27 mouse cellular contexts compared by ENCODE assay signal in the genomic region with DNA sequence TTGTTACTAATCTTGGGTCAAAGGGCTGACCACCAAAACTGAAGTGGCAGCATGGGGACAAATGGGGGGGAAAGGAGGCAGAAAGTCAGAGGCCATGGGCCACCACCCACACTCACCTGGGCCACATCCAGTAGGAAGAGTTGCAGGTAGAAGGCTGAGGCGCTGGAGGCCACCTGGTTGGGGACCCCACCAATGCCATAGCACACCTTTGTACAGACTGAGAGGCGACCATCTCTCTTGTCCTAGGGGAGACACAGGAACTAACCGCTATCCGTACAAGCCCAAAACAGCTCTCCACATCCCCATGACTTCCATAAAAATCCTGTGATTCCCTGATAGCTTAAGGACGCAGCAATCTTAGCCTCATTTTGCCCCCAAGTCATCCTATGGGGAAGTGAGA. TPM values are rescaled to one million over a fixed set of nuclear protein-coding genes. Genes with fewer than 3 reads are reported as not detected.
DNase-seq lines count a peak whose midpoint lies in the region; ATAC-seq lines count a peak whose summit lies in the region.
"Had no signal": no experiment of that assay in that cellular context is flagged by ENCODE, and none has a peak within 500 bp of the region (broad histone marks: within the 10 kb centered on the region; RNA-seq: fewer than 3 reads in every experiment).

No protein-coding gene starts in this region.

- DNase-seq in spleen, postnatal 14 days (ENCODE audit: low spot score in 2 of 2): no peak
- DNase-seq in limb, embryonic 10.5 days (ENCODE audit: low spot score): no peak
- DNase-seq in kidney, postnatal 14 days: no peak
- DNase-seq: adrenal gland, adult 2 months; adrenal gland, postnatal 14 days; cerebellum, adult 11 months; cerebellum, adult 2 months; cerebellum, adult 9-11 months; cerebellum, postnatal 25 days; gastrocnemius, postnatal 10 days; gastrocnemius, postnatal 36 days; heart, postnatal 10 days; heart, postnatal 36 days had no signal

- H3K4me3 ChIP-seq in erythroblast, embryonic 14.5 days (replicated peaks): peak overlapping the region; percentile 79
- peak overlapping the region; percentile 96 for H3K4me3 ChIP-seq in megakaryocyte, embryonic 14.5 days (replicated peaks)
- peak overlapping the region; percentile 63 for H3K4me3 ChIP-seq in liver, embryonic 15.5 days (replicated peaks)
- H3K4me3 ChIP-seq in limb, embryonic 10.5 days: no peak overlapping the region
- H3K4me3 ChIP-seq: embryonic facial prominence, embryonic 12.5 days; embryonic facial prominence, embryonic 15.5 days; forebrain, embryonic 10.5 days; forebrain, embryonic 13.5 days; heart, embryonic 12.5 days; heart, embryonic 15.5 days had no signal

- no peaks in the 10 kb centered on the region for H3K9me3 ChIP-seq in erythroblast, embryonic 14.5 days (ENCODE audit: control insufficient read depth, low read length)
- H3K9me3 ChIP-seq in megakaryocyte, embryonic 14.5 days: no peaks in the 10 kb centered on the region
- no peaks in the 10 kb centered on the region for H3K9me3 ChIP-seq in liver, embryonic 15.5 days (replicated peaks)
- H3K9me3 ChIP-seq in limb, embryonic 10.5 days (replicated peaks): no peaks in the 10 kb centered on the region
- H3K9me3 ChIP-seq: embryonic facial prominence, embryonic 12.5 days; embryonic facial prominence, embryonic 15.5 days; forebrain, embryonic 10.5 days; forebrain, embryonic 13.5 days; heart, embryonic 12.5 days; heart, embryonic 15.5 days had no signal

- 85% methylated on average over 5 of the region's 5 CpGs for WGBS in liver, embryonic 15.5 days (ENCODE audit: insufficient replicate concordance)
- WGBS in limb, embryonic 10.5 days: 94% methylated on average over 5 of the region's 5 CpGs

- H3K36me3 ChIP-seq in erythroblast, embryonic 14.5 days (ENCODE audit: control insufficient read depth): peaks cover 77% of the 10 kb centered on the region
- H3K36me3 ChIP-seq in megakaryocyte, embryonic 14.5 days (replicated peaks; ENCODE audit: low read length): peaks cover 72% of the 10 kb centered on the region
- peaks cover 60% of the 10 kb centered on the region for H3K36me3 ChIP-seq in liver, embryonic 15.5 days (replicated peaks)
- H3K36me3 ChIP-seq in limb, embryonic 10.5 days: no peaks in the 10 kb centered on the region
- H3K36me3 ChIP-seq: embryonic facial prominence, embryonic 12.5 days; embryonic facial prominence, embryonic 15.5 days; forebrain, embryonic 10.5 days; heart, embryonic 12.5 days; heart, embryonic 15.5 days had no signal

- H3K4me1 ChIP-seq in erythroblast, embryonic 14.5 days (ENCODE audit: control insufficient read depth): peaks cover 80% of the 10 kb centered on the region
- peaks cover 99% of the 10 kb centered on the region for H3K4me1 ChIP-seq in megakaryocyte, embryonic 14.5 days
- peaks cover 57% of the 10 kb centered on the region for H3K4me1 ChIP-seq in liver, embryonic 15.5 days (replicated peaks)
- peaks cover 10% of the 10 kb centered on the region for H3K4me1 ChIP-seq in limb, embryonic 10.5 days
- H3K4me1 ChIP-seq: embryonic facial prominence, embryonic 12.5 days had no signal

- H3K27me3 ChIP-seq in erythroblast, embryonic 14.5 days (ENCODE audit: control insufficient read depth): no peaks in the 10 kb centered on the region
- no peaks in the 10 kb centered on the region for H3K27me3 ChIP-seq in megakaryocyte, embryonic 14.5 days (replicated peaks)
- H3K27me3 ChIP-seq in liver, embryonic 15.5 days: no peaks in the 10 kb centered on the region
- peaks cover 16% of the 10 kb centered on the region for H3K27me3 ChIP-seq in limb, embryonic 10.5 days (ENCODE audit: low read depth, poor library complexity, severe bottlenecking)
- H3K27me3 ChIP-seq: embryonic facial prominence, embryonic 12.5 days; embryonic facial prominence, embryonic 15.5 days; heart, embryonic 12.5 days; heart, embryonic 15.5 days had no signal

- peak overlapping the region; percentile 98 for H3K27ac ChIP-seq in liver, embryonic 15.5 days (replicated peaks)
- H3K27ac ChIP-seq in limb, embryonic 10.5 days: no peak overlapping the region
- H3K27ac ChIP-seq: embryonic facial prominence, embryonic 12.5 days; embryonic facial prominence, embryonic 15.5 days; forebrain, embryonic 10.5 days; forebrain, embryonic 13.5 days; heart, embryonic 15.5 days; hindbrain, embryonic 14.5 days; hindbrain, postnatal 0 days had no signal

- 0 out of 2 replicates have a peak overlapping the region, but pooled peaks have one; percentile 77 for H3K9ac ChIP-seq in liver, embryonic 15.5 days
- H3K9ac ChIP-seq: embryonic facial prominence, embryonic 12.5 days; embryonic facial prominence, embryonic 15.5 days; forebrain, embryonic 13.5 days; heart, embryonic 12.5 days; heart, embryonic 15.5 days; hindbrain, embryonic 14.5 days had no signal

- ATAC-seq in erythroblast, adult 5-6 weeks (replicated peaks; ENCODE audit: low FRiP score, poor library complexity, severe bottlenecking): no peak
- no peak for ATAC-seq in megakaryocyte, adult 5-6 weeks (ENCODE audit: poor library complexity, severe bottlenecking)
- no peak for ATAC-seq in liver, embryonic 15.5 days (ENCODE audit: insufficient read depth)
- ATAC-seq: forebrain, embryonic 13.5 days; forebrain, embryonic 16.5 days; hindbrain, postnatal 0 days had no signal

- H3K4me2 ChIP-seq in liver, embryonic 15.5 days: peak overlapping the region; percentile 79
- H3K4me2 ChIP-seq: embryonic facial prominence, embryonic 12.5 days; embryonic facial prominence, embryonic 15.5 days; forebrain, embryonic 13.5 days; heart, embryonic 12.5 days; heart, embryonic 15.5 days; hindbrain, embryonic 14.5 days had no signal

RNA-seq across cellular contexts. Expression of a gene that starts 2.9 kb away (rescaled TPM):
- polyA plus RNA-seq in erythroblast, embryonic 14.5 days (2012): 22.7 and 26.3 TPM in 2 replicates
- 137 and 176 TPM in 2 replicates for total RNA-seq in erythroblast, adult 5-6 weeks (2015; ENCODE audit: low replicate concordance)
- total RNA-seq in erythroblast, adult 5-6 weeks (2017; ENCODE audit: low replicate concordance): 199 and 226 TPM in 2 replicates
- polyA plus RNA-seq in megakaryocyte, embryonic 14.5 days (2012; ENCODE audit: insufficient read depth, low replicate concordance): 312 and 347 TPM in 2 replicates
- 0.40 and 3.2 TPM in 2 replicates for total RNA-seq in megakaryocyte, adult 5-6 weeks (2015)
- total RNA-seq in megakaryocyte, adult 5-6 weeks (2017): 0.81 and 1.2 TPM in 2 replicates
- polyA plus RNA-seq in liver, embryonic 15.5 days (2015; fragmentation: Nextera tagmentation; extraction: Ambion mirVana): 62.9 and 69.5 TPM in 2 replicates
- polyA plus RNA-seq in limb, embryonic 10.5 days (2016; fragmentation: Nextera tagmentation; extraction: Ambion mirVana): 4.4 and 4.5 TPM in 2 replicates

RNA-seq across cellular contexts. Expression of a gene that starts 28.2 kb away (rescaled TPM):
- 0.05 and 0.17 TPM in 2 replicates for polyA plus RNA-seq in erythroblast, embryonic 14.5 days (2012)
- 0.19 and 1.9 TPM in 2 replicates for total RNA-seq in erythroblast, adult 5-6 weeks (2015; ENCODE audit: low replicate concordance)
- total RNA-seq in erythroblast, adult 5-6 weeks (2017; ENCODE audit: low replicate concordance): 1.1 and 1.2 TPM in 2 replicates
- 1.00 TPM in 1 of 2 replicates, not detected in the other for polyA plus RNA-seq in megakaryocyte, embryonic 14.5 days (2012; ENCODE audit: insufficient read depth, low replicate concordance)
- 17.6 and 24.2 TPM in 2 replicates for total RNA-seq in megakaryocyte, adult 5-6 weeks (2015)
- 4.3 and 12.0 TPM in 2 replicates for total RNA-seq in megakaryocyte, adult 5-6 weeks (2017)
- polyA plus RNA-seq in liver, embryonic 15.5 days (2015; fragmentation: Nextera tagmentation; extraction: Ambion mirVana): 8.2 and 9.4 TPM in 2 replicates
- polyA plus RNA-seq in limb, embryonic 10.5 days (2016; fragmentation: Nextera tagmentation; extraction: Ambion mirVana): 23.9 and 26.9 TPM in 2 replicates

RNA-seq across cellular contexts. Expression of a gene that starts 29.9 kb away (rescaled TPM):
- polyA plus RNA-seq in erythroblast, embryonic 14.5 days (2012): 0.04 TPM in 1 of 2 replicates, not detected in the other
- total RNA-seq in erythroblast, adult 5-6 weeks (2015; ENCODE audit: low replicate concordance): not detected in 2 replicates
- total RNA-seq in erythroblast, adult 5-6 weeks (2017; ENCODE audit: low replicate concordance): 2.1 and 3.9 TPM in 2 replicates
- 3.8 and 15.5 TPM in 2 replicates for polyA plus RNA-seq in megakaryocyte, embryonic 14.5 days (2012; ENCODE audit: insufficient read depth, low replicate concordance)
- 58.3 and 64.7 TPM in 2 replicates for total RNA-seq in megakaryocyte, adult 5-6 weeks (2015)
- 40.8 and 49.7 TPM in 2 replicates for total RNA-seq in megakaryocyte, adult 5-6 weeks (2017)
- polyA plus RNA-seq in liver, embryonic 15.5 days (2015; fragmentation: Nextera tagmentation; extraction: Ambion mirVana): 3.2 and 3.6 TPM in 2 replicates
- 5.6 and 7.9 TPM in 2 replicates for polyA plus RNA-seq in limb, embryonic 10.5 days (2016; fragmentation: Nextera tagmentation; extraction: Ambion mirVana)

RNA-seq across cellular contexts. Expression of a gene that starts 36.2 kb away (rescaled TPM):
- 0.87 and 1.5 TPM in 2 replicates for polyA plus RNA-seq in erythroblast, embryonic 14.5 days (2012)
- total RNA-seq in erythroblast, adult 5-6 weeks (2015; ENCODE audit: low replicate concordance): 15.9 and 20.9 TPM in 2 replicates
- 30.9 and 40.6 TPM in 2 replicates for total RNA-seq in erythroblast, adult 5-6 weeks (2017; ENCODE audit: low replicate concordance)
- polyA plus RNA-seq in megakaryocyte, embryonic 14.5 days (2012; ENCODE audit: insufficient read depth, low replicate concordance): 2.5 and 10.4 TPM in 2 replicates
- 9.1 and 10.9 TPM in 2 replicates for total RNA-seq in megakaryocyte, adult 5-6 weeks (2015)
- total RNA-seq in megakaryocyte, adult 5-6 weeks (2017): 18.6 and 22.8 TPM in 2 replicates
- polyA plus RNA-seq in liver, embryonic 15.5 days (2015; fragmentation: Nextera tagmentation; extraction: Ambion mirVana): 24.9 and 26.9 TPM in 2 replicates
- polyA plus RNA-seq in limb, embryonic 10.5 days (2016; fragmentation: Nextera tagmentation; extraction: Ambion mirVana): 20.2 and 23.7 TPM in 2 replicates

RNA-seq across cellular contexts. Expression of a gene that starts 45.9 kb away (rescaled TPM):
- 0.40 and 0.65 TPM in 2 replicates for polyA plus RNA-seq in erythroblast, embryonic 14.5 days (2012)
- total RNA-seq in erythroblast, adult 5-6 weeks (2015; ENCODE audit: low replicate concordance): 46.8 and 70.3 TPM in 2 replicates
- 59.0 and 63.4 TPM in 2 replicates for total RNA-seq in erythroblast, adult 5-6 weeks (2017; ENCODE audit: low replicate concordance)
- 1.4 and 7.0 TPM in 2 replicates for polyA plus RNA-seq in megakaryocyte, embryonic 14.5 days (2012; ENCODE audit: insufficient read depth, low replicate concordance)
- 79.0 and 90.2 TPM in 2 replicates for total RNA-seq in megakaryocyte, adult 5-6 weeks (2015)
- 56.8 and 63.5 TPM in 2 replicates for total RNA-seq in megakaryocyte, adult 5-6 weeks (2017)
- 5.0 and 6.0 TPM in 2 replicates for polyA plus RNA-seq in liver, embryonic 15.5 days (2015; fragmentation: Nextera tagmentation; extraction: Ambion mirVana)
- polyA plus RNA-seq in limb, embryonic 10.5 days (2016; fragmentation: Nextera tagmentation; extraction: Ambion mirVana): 11.1 and 13.5 TPM in 2 replicates
